Mouse (Mus musculus) cerebellum, postnatal 4 days (tissue): ENCODE results near the gene Phldb1.
"Not testable (repeated sequence)": the region's sequence is repeated elsewhere in the genome, so short reads cannot be mapped to it uniquely, and the experiment has no call there.

ENCODE experiments used
- DNase-seq, 2 experiments: peaks; one replicate each; pipeline ENCODE4 v3.0.0; 2022; ENCODE audit warnings: low spot score in 2 of 2, mixed read lengths in 1 of 2

The Phldb1 gene

DNA sequence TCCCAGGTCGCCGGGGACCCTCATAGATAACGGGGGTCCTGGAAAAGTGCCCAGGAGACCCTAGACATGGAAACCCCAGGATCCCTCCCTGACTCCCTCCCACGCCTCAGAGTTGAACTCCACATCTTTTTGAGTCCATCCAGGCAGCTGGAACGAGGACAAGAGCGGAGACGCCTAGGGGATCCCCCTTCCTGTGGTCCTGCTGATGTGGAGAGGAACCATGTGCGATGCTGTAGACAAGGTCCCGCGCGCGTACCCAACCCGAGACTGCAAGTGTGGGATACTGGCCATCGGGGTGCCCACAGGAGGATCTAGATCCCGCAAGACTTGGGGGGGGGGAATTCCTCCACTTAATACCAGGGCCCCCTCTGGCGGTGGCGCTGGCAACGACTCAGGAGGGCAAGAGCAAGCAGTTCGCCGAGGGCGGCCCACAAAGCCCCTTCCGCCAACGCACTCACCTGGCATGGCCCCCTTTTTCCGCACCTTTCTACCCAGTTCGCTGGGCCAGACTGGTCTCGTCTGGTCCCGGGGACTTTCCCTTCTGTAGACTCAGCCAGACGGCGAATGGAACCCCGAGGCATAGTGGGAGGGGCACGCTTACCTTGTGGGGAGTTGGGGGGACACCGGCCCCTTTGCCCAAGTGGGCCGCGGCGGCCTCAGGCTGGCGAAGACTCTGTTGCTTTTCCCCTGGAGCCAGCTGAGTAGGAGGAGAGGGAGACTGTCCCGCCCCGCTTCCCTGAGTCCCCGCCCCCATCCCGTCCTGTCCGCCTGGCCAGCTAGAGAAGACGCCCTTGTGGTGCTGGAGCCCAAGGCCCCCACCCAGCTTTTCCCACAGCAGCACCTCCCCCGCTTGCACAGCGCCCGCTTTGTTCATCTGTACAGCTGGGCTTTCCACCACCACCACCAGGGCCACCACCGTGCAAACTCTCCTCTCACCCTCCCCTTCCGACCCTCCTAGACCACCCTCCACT, at the start of gene Phldb1:
Phldb1 (minus strand) TSS at position 675 of the 971 bp plus-strand sequence.
- peak in 1 of 2 experiments; percentile 45 for DNase-seq

- DNase-seq = peak; percentile 88 to 94
Observed at GRCm38 (mm10) chr9:44772750-44773651, 38.0 kb upstream of the Phldb1 start.

GRCm38 (mm10) chr9:44772392-44772749, 37.4 kb upstream of the Phldb1 start:
- no peak for DNase-seq

DNA sequence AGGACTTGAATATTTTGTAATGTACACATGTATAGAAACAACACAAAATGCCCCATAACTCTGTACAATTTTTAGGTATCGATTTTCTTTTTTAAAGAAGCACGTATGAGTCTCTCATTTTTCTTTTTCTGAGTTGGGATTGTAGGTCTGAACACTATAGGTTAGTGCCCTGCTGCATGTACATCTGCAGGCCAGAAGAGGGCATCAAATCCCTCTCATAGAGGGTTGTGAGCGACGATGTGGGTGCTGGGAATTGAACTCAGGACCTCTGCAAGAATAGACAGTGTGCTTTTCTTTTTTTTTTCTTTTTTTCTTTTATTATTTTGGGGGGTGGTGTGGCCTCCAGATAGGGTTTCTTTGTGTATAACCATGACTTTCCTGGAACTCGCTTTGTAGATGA, 36.4 kb upstream of the Phldb1 start:
- DNase-seq = no peak

DNA sequence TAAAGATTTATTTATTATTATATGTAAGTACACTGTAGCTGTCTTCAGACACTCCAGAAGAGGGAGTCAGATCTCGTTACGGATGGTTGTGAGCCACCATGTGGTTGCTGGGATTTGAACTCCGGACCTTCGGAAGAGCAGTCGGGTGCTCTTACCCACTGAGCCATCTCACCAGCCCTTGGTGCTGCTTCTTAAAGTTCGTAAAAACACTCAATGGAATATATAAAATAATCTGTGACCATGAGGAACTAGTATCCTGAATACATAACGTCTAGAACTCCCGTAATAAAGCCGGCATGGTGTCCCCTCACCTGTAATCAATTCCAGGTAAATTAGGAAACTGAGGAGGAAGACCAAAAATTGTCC, 33.0 kb upstream of the Phldb1 start:
- DNase-seq = not testable (repeated sequence)

DNA sequence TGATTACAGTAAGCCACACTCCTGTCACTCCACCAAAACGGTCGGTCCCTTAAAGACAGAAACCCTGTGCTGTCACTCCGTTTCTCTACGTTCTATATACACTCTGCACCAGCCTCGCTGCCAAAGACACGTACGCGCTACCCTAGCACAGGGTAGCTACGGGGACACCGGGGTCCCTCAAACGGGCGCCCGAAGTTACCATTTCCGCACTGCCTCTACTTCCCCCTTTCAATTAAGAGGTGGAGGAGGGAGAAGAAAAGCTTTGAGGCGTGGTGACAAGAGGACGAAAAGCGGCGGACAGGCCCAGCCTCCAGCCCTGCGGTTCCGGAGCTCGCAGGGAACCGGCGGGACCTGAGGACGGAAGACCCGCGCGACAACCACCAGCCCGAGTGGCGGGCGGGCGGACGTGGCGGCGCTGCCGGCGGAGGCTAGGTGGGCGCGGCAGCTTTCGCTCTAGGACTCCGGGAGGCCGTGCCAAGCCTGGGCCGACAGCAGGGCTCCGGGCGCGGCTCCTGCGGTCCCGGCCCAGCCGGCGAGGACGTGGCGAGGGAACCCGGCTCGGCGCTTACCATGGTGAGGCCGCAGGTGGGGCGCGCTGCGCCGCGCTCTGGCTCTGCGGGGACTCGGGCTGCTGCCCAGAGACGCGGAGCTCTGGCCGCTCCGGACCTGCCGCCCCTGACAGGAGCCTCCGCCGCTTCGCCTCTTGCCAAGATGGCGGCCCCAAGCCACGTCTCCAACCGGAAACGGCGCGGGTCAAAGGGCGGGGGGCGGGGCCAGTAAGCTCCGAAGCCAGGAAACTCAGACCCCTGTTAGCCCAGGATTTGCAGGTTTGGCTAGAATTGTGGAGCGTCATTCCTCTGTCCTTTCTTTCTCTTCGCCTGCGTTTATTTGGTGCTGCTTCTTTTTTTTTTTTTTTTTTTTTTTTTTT, 32.4 kb upstream of the Phldb1 start, which contains the start of the genes Arcn1 and Ift46:
Arcn1 (minus strand) TSS at position 745 of the 928 bp plus-strand sequence.
Ift46 (plus strand) TSS at position 808 of the 928 bp plus-strand sequence.
- peak; percentile 55 to 86 for DNase-seq

DNA sequence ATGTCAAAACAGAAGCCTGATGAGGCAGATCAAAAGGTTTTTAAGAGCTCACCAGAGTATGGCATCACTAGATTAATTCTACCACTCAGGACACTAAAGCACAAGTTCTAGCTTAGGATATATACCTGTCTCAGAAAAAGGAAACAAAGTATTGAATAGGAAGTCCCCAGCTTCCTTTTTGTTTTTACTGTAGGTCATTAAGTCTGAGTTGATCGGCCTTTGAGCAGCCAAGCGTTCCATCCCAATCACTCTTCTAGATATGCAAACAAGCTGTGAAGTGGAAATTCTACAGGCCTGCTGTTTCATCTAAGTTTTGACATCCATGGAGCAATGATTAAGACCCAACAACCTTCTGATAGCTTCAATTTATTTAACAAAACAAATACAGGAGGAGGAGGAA, 25.9 kb upstream of the Phldb1 start:
- no peak for DNase-seq

DNA sequence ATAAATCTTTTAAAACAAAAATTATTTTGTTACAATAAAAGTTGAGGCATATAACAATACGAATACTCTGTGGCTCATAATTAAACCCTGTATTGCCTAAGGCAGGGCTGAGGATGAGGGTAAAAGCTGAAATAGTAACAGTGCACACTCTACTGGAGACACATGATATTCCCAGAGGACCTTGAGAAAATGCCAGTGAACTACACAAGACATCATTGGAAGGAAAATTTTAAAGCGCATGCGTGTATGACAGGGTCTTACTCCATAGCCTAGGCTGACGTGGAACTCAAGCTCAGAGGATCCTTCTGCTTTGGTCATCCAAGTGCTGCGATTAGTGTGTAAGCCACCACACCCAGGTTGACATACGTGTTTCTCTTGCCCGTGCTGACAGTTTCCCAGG, 13.5 kb upstream of the Phldb1 start:
- DNase-seq = no peak

DNA sequence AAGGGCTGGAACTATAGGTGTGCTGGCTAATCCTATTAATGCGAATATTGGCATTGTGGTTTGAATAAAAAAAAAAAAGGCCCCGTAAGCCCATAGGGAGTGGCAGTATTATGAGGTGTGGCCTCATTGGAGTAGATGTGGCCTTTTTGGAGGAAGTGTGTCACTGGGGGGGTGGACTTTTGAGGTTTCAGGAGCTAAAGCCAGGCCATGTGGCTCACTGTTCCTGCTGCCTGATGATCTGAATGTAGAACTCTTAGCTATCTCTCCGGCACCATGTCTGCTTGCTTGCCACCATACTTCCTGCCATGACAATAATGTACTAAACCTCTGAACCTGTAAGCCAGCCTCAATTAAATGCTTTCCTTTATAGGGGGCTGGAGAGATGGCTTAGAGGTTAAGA, 12.3 kb upstream of the Phldb1 start:
- DNase-seq = no peak

DNA sequence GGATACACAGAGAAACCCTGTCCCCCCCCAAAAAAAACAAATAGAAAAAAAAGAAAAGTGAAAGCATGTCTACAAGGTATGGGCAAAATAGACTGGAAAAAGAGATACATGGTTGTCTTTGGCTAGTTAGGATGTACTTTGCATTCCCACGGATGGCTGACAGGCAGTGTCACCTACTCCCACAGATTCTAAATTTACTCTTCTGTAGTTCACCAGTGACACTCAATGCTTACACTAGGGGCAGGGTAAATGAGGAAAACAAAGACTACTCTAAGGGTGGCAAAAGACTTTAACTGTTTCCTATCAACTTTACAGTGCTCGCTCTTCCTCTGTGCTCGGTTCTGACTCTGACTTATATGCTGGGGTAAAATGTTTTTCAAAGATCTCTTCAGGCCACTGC, 11.7 kb upstream of the Phldb1 start:
- no peak for DNase-seq

GRCm38 (mm10) chr9:44745371-44745770, 10.4 kb upstream of the Phldb1 start:
- no peak for DNase-seq

DNA sequence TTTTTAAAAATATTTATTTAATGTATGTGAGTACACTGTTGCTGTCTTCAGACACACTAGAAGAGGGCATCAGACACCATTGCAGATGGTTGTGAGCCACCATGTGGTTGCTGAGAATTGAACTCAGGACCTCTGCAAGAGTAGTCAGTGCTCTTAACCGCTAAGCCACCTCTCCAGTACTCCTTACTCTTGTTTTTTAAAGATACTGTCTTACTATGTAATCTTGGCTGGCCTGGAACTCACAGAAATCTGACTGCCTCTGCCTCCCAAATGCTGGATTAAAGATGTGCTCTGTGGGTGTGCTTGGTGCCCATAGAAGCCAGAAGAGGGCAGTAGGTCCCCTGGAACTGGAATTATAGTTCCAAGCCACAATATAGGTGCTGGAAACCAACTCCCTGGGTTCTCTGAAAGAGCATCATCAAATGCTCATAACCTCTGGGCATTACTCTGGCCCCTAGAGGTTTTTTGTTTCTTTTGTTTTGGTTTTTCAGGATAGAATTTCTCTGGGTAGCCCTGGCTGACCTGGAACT, 5.7 kb upstream of the Phldb1 start:
- no peak for DNase-seq

DNA sequence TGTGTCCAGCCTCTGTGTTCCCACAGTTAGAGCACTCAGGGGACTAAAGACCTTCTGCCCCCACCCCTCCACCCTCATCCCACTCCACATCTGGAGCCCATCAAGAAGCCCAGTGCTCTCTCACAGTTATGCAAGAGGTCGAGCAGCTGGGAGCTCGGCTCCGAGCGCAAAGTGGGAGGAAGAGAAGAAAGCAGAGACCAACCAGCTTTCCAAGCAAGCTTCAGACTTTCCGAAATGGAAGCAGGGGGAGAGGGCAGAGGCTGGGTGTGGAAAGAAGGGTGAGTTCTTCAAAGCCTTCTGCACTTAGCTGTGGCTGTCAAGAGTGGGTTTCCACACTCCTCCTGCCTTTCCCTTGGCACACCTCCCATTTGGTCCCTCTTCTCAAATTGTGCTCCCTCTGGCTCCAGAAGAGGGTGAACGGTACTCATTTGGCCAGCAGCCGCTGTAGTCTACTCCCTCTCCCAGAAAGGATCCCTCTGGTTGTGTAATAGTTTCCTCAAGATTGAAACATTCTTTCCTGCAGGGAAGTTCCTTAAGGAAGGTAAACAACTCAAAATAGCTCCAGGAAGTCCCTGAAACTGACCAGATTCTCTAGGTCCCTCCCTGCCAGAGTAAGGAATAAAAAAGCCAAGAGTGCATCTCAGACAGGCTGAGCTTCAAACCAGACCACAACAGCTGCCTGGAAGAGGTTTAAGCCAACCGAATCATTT, 2.4 kb upstream of the Phldb1 start:
- DNase-seq = no peak

- DNase-seq = no peak
Observed at GRCm38 (mm10) chr9:44736301-44736700, 1.3 kb upstream of the Phldb1 start.

DNA sequence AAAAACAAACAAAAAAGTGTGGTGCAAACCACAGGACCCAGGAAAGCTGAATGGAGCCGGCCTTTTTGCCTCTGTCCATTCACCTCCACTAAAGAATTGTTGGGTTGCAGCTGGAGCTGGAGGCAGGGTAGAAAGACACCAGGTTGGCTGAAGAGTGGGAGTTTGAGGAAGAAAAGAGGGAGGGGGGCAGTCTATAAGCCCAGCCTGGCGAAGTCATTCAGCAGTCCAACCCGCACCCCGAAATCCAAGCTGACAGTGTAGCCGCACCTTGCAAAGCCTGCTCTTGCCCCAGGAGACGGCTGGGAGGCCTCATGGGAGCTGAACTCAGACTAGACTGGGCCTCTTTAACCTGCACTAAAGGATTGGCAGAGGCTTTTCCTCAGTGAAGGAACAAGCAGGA, 888 bp upstream of the Phldb1 start:
- no peak for DNase-seq

GRCm38 (mm10) chr9:44733671-44734523, 1.1 kb downstream of the Phldb1 start:
- DNase-seq = no peak

- no peak for DNase-seq
Observed at GRCm38 (mm10) chr9:44732921-44733530, 2.0 kb downstream of the Phldb1 start.

GRCm38 (mm10) chr9:44732130-44732549, 2.9 kb downstream of the Phldb1 start:
- DNase-seq = no peak

GRCm38 (mm10) chr9:44727441-44727840, 7.6 kb downstream of the Phldb1 start:
- DNase-seq = no peak
